Mouse (Mus musculus) embryonic facial prominence, embryonic 13.5 days (tissue): ENCODE data around the gene Atp6v1a. TPM values are rescaled to one million over a fixed set of nuclear protein-coding genes. Genes with fewer than 3 reads are reported as not detected.

Experiments used
- ATAC-seq: fragments of 200-750 bp; cut with Nextera tagmentation; 2 replicates; pipeline ENCODE4 v1.8.0; 2017; ENCODE audit warnings: low read depth; ENCODE audit not compliant: insufficient number of reproducible peaks, insufficient read depth, low FRiP score, low TSS enrichment
- H3K27ac ChIP-seq: fragments of 300-500 bp; sonication (generic); 2 replicates; pipeline ENCODE4 v1.5.1; 2015; ENCODE audit warnings: moderate library complexity, mild to moderate bottlenecking, inconsistent platforms
- H3K27me3 ChIP-seq: fragments of 300-500 bp; sonication (generic); 2 replicates; pipeline ENCODE4 v1.6.1; 2015; ENCODE audit warnings: mild to moderate bottlenecking, inconsistent platforms
- H3K36me3 ChIP-seq: fragments of 300-500 bp; sonication (generic); 2 replicates; pipeline ENCODE4 v1.6.1; 2015; ENCODE audit warnings: mild to moderate bottlenecking, inconsistent platforms
- H3K4me1 ChIP-seq: fragments of 300-500 bp; sonication (generic); 2 replicates; pipeline ENCODE4 v1.6.1; 2015; ENCODE audit warnings: inconsistent platforms
- H3K4me2 ChIP-seq: fragments of 300-500 bp; sonication (generic); 2 replicates; pipeline ENCODE4 v1.6.1; 2015; ENCODE audit warnings: moderate library complexity, mild to moderate bottlenecking, inconsistent platforms
- H3K4me3 ChIP-seq: fragments of 300-500 bp; sonication (generic); 2 replicates; pipeline ENCODE4 v1.5.1; 2015; ENCODE audit warnings: mild to moderate bottlenecking, inconsistent platforms
- H3K9ac ChIP-seq: fragments of 300-500 bp; sonication (generic); 2 replicates; pipeline ENCODE4 v1.6.1; 2015; ENCODE audit warnings: mild to moderate bottlenecking, inconsistent platforms
- H3K9me3 ChIP-seq: fragments of 300-500 bp; sonication (generic); 2 replicates; pipeline ENCODE4 v1.6.1; 2016; ENCODE audit warnings: inconsistent platforms
- WGBS: fragments of 180-500 bp; shearing (Covaris S2); methylation state at CpG from one replicate; pipeline ENCODE4 v1.1.7; 2015; ENCODE audit warnings: mixed read lengths; 5-methylcytosine and 5-hydroxymethylcytosine counted together
- polyA plus RNA-seq: library from polyadenylated mRNA; unstranded; fragments of >200 nt; fragmentation: Nextera tagmentation; extraction: Ambion mirVana; gene quantifications from 2 replicates; pipeline ENCODE4 v1.2.1, GENCODE M21; 2015

Atp6v1a gene
- polyA plus RNA-seq, 1 experiment from 2014 or later, result 40.3 TPM

- H3K27ac ChIP-seq, result no peak overlapping the region
- 85% methylated on average over 3 of the region's 3 CpGs for WGBS
- no peaks in the 10 kb centered on the region for H3K27me3 ChIP-seq
- H3K4me2 ChIP-seq, result no peak overlapping the region
- ATAC-seq, result no peak
- no peaks in the 10 kb centered on the region for H3K9me3 ChIP-seq
- peaks cover 13% of the 10 kb centered on the region; the same call in 1 of the 2 replicates for H3K4me1 ChIP-seq
- H3K9ac ChIP-seq, result no peak overlapping the region
- no peak overlapping the region for H3K4me3 ChIP-seq
- H3K36me3 ChIP-seq, result no peaks in the 10 kb centered on the region
Measured at GRCm38 (mm10) chr16:44133187-44133586, 6.3 kb downstream of the Atp6v1a start.

GRCm38 (mm10) chr16:44132300-44132699, 7.2 kb downstream of the Atp6v1a start:
- Histone ChIP-seq H3K27me3 (no peaks in the 10 kb centered on the region), H3K4me3 (no peak overlapping the region), H3K36me3 (no peaks in the 10 kb centered on the region), H3K4me2 (no peak overlapping the region), H3K9ac (no peak overlapping the region), H3K4me1 (peaks cover 4% of the 10 kb centered on the region; the same call in 1 of the 2 replicates), H3K27ac (no peak overlapping the region), H3K9me3 (no peaks in the 10 kb centered on the region)
- WGBS, result 79% methylated on average over 4 of the region's 4 CpGs
- ATAC-seq, result no peak

- Histone ChIP-seq H3K36me3 (no peaks in the 10 kb centered on the region), H3K9ac (no peak overlapping the region), H3K4me3 (no peak overlapping the region), H3K4me2 (no peak overlapping the region), H3K27ac (no peak overlapping the region), H3K9me3 (no peaks in the 10 kb centered on the region), H3K27me3 (no peaks in the 10 kb centered on the region), H3K4me1 (peaks cover 2% of the 10 kb centered on the region; the same call in 1 of the 2 replicates)
- ATAC-seq, result no peak
- 67% methylated on average over 4 of the region's 4 CpGs for WGBS
Measured at GRCm38 (mm10) chr16:44126437-44126836, 13.1 kb downstream of the Atp6v1a start.

GRCm38 (mm10) chr16:44125436-44125835, 14.1 kb downstream of the Atp6v1a start:
- 82% methylated on average over 2 of the region's 2 CpGs for WGBS
- no peak for ATAC-seq

GRCm38 (mm10) chr16:44124713-44125112, 14.8 kb downstream of the Atp6v1a start:
- WGBS, result 88% methylated on average over 1 of the region's 1 CpGs

More at GRCm38 (mm10) chr16:44125436-44125835, 14.1 kb downstream of the Atp6v1a start:
- Histone ChIP-seq H3K36me3 (no peaks in the 10 kb centered on the region), H3K27ac (no peak overlapping the region), H3K4me3 (no peak overlapping the region), H3K9ac (no peak overlapping the region), H3K9me3 (no peaks in the 10 kb centered on the region), H3K4me2 (no peak overlapping the region), H3K4me1 (peaks cover 2% of the 10 kb centered on the region; the same call in 1 of the 2 replicates), H3K27me3 (no peaks in the 10 kb centered on the region)

GRCm38 (mm10) chr16:44123786-44124185, 15.7 kb downstream of the Atp6v1a start:
- Histone ChIP-seq H3K9me3 (no peaks in the 10 kb centered on the region), H3K36me3 (no peaks in the 10 kb centered on the region), H3K9ac (no peak overlapping the region), H3K27ac (no peak overlapping the region), H3K4me2 (no peak overlapping the region), H3K27me3 (no peaks in the 10 kb centered on the region), H3K4me3 (no peak overlapping the region), H3K4me1 (peaks cover 2% of the 10 kb centered on the region; the same call in 1 of the 2 replicates)
- WGBS, result 83% methylated on average over 2 of the region's 2 CpGs
- ATAC-seq, result no peak

More at GRCm38 (mm10) chr16:44124713-44125112, 14.8 kb downstream of the Atp6v1a start:
- Histone ChIP-seq H3K4me3 (no peak overlapping the region), H3K27me3 (no peaks in the 10 kb centered on the region), H3K9ac (no peak overlapping the region), H3K9me3 (no peaks in the 10 kb centered on the region), H3K27ac (no peak overlapping the region), H3K36me3 (no peaks in the 10 kb centered on the region), H3K4me1 (peaks cover 2% of the 10 kb centered on the region; the same call in 1 of the 2 replicates), H3K4me2 (no peak overlapping the region)
- ATAC-seq, result no peak

- Histone ChIP-seq H3K4me2 (no peak overlapping the region), H3K27ac (no peak overlapping the region), H3K27me3 (no peaks in the 10 kb centered on the region), H3K9ac (no peak overlapping the region), H3K4me3 (no peak overlapping the region), H3K4me1 (peaks cover 2% of the 10 kb centered on the region; the same call in 1 of the 2 replicates), H3K36me3 (no peaks in the 10 kb centered on the region), H3K9me3 (no peaks in the 10 kb centered on the region)
- ATAC-seq, result no peak
- 87% methylated on average over 7 of the region's 7 CpGs for WGBS
Measured at GRCm38 (mm10) chr16:44122982-44123725, 16.4 kb downstream of the Atp6v1a start.

- no peak overlapping the region for H3K9ac ChIP-seq
- peaks cover 2% of the 10 kb centered on the region; the same call in 1 of the 2 replicates for H3K4me1 ChIP-seq
- ATAC-seq, result no peak
- no peak overlapping the region for H3K4me2 ChIP-seq
- 91% methylated on average over 6 of the region's 6 CpGs for WGBS
- no peak overlapping the region for H3K4me3 ChIP-seq
- no peaks in the 10 kb centered on the region for H3K36me3 ChIP-seq
- H3K9me3 ChIP-seq, result no peaks in the 10 kb centered on the region
- H3K27ac ChIP-seq, result no peak overlapping the region
- no peaks in the 10 kb centered on the region for H3K27me3 ChIP-seq
Measured at GRCm38 (mm10) chr16:44122574-44122973, 16.9 kb downstream of the Atp6v1a start.

GRCm38 (mm10) chr16:44122122-44122521, 17.4 kb downstream of the Atp6v1a start:
- Histone ChIP-seq H3K36me3 (no peaks in the 10 kb centered on the region), H3K27ac (no peak overlapping the region), H3K27me3 (no peaks in the 10 kb centered on the region), H3K9ac (no peak overlapping the region), H3K9me3 (no peaks in the 10 kb centered on the region), H3K4me2 (no peak overlapping the region), H3K4me1 (peaks cover 2% of the 10 kb centered on the region; the same call in 1 of the 2 replicates), H3K4me3 (no peak overlapping the region)
- WGBS, result 88% methylated on average over 6 of the region's 6 CpGs
- no peak for ATAC-seq

GRCm38 (mm10) chr16:44119753-44120501, 19.6 kb downstream of the Atp6v1a start:
- no peaks in the 10 kb centered on the region for H3K4me1 ChIP-seq
- H3K4me2 ChIP-seq, result no peak overlapping the region
- H3K9ac ChIP-seq, result no peak overlapping the region
- H3K27ac ChIP-seq, result no peak overlapping the region
- peaks cover 8% of the 10 kb centered on the region for H3K36me3 ChIP-seq
- H3K9me3 ChIP-seq, result no peaks in the 10 kb centered on the region
- 85% methylated on average over 7 of the region's 7 CpGs for WGBS
- no peak overlapping the region for H3K4me3 ChIP-seq
- no peaks in the 10 kb centered on the region for H3K27me3 ChIP-seq
- ATAC-seq, result no peak

- Histone ChIP-seq H3K9me3 (no peaks in the 10 kb centered on the region), H3K4me2 (no peak overlapping the region), H3K27ac (no peak overlapping the region), H3K4me1 (no peaks in the 10 kb centered on the region), H3K9ac (no peak overlapping the region), H3K27me3 (no peaks in the 10 kb centered on the region), H3K4me3 (no peak overlapping the region), H3K36me3 (peaks cover 57% of the 10 kb centered on the region)
- 51% methylated on average over 4 of the region's 4 CpGs for WGBS
- ATAC-seq, result no peak
Measured at GRCm38 (mm10) chr16:44109002-44109401, 30.5 kb downstream of the Atp6v1a start.
